Mouse (Mus musculus) MEL (cell line): ENCODE measurements at regions not wholly inside any gene's neighbourhood (a gene's known extent, or its start where the extent isn't known, plus 50 kb on each side); places are given as distances from the start of the nearest gene placed in this dataset.

Source experiments
- CTCF ChIP-seq, 3 experiments: IDR thresholded peaks in 2 of 3; conservative IDR thresholded peaks in 1 of 3; 2 replicates each; pipeline ENCODE4 v1.5.1; 2011 to 2012; ENCODE audit warnings: low read length in 3 of 3, low read depth in 2 of 3, mild to moderate bottlenecking in 2 of 3, improper control_type of control experiment in 1 of 3, inconsistent platforms in 1 of 3, mixed read lengths in 1 of 3, moderate library complexity in 1 of 3; ENCODE audit not compliant: control insufficient read depth in 1 of 3, insufficient read depth in 1 of 3, poor library complexity in 1 of 3, severe bottlenecking in 1 of 3
- E2F4 ChIP-seq: IDR thresholded peaks from 2 replicates; pipeline ENCODE4 v1.6.1; 2011; ENCODE audit warnings: low read depth, low read length, improper control_type of control experiment, borderline replicate concordance
- GATA1 ChIP-seq: IDR thresholded peaks from 2 replicates; pipeline ENCODE4 v1.6.1; 2011; ENCODE audit warnings: low read depth, low read length, improper control_type of control experiment
- KAT2A ChIP-seq: conservative IDR thresholded peaks from 2 replicates; pipeline ENCODE4 v1.6.1; 2012; ENCODE audit warnings: low read depth, low read length, improper control_type of control experiment, inconsistent platforms
- MAX ChIP-seq: IDR thresholded peaks from 2 replicates; pipeline ENCODE4 v1.6.1; 2011; ENCODE audit warnings: low read length, improper control_type of control experiment
- MEF2A ChIP-seq: IDR thresholded peaks from 2 replicates; pipeline ENCODE4 v1.6.1; 2014; ENCODE audit warnings: low read depth, mild to moderate bottlenecking, inconsistent platforms, low read length, improper control_type of control experiment; ENCODE audit not compliant: poor library complexity, insufficient replicate concordance, severe bottlenecking; ENCODE audit errors: extremely low read depth
- MXI1 ChIP-seq: IDR thresholded peaks from 2 replicates; pipeline ENCODE4 v1.6.1; 2011; ENCODE audit warnings: mild to moderate bottlenecking, low read depth, low read length, improper control_type of control experiment
- POLR2AphosphoS2 ChIP-seq: IDR thresholded peaks from 2 replicates; pipeline ENCODE4 v1.6.1; 2011; ENCODE audit warnings: low read length, improper control_type of control experiment
- SMC3 ChIP-seq: IDR thresholded peaks from 2 replicates; pipeline ENCODE4 v1.6.1; 2011; ENCODE audit warnings: low read depth, low read length, improper control_type of control experiment
- UBTF ChIP-seq: IDR thresholded peaks from 2 replicates; pipeline ENCODE4 v1.6.1; 2012; ENCODE audit warnings: low read depth, mild to moderate bottlenecking, inconsistent platforms, low read length, improper control_type of control experiment, moderate library complexity, borderline replicate concordance; ENCODE audit not compliant: insufficient read depth
- ZKSCAN1 ChIP-seq: IDR thresholded peaks from 2 replicates; pipeline ENCODE4 v1.6.1; 2012; ENCODE audit warnings: low read depth, mild to moderate bottlenecking, inconsistent platforms, low read length, improper control_type of control experiment, moderate library complexity

GRCm38 (mm10) chr2:174917975-174918374, 92.1 kb upstream of the Gm14444 start:
- TF ChIP-seq MAX (no peak), UBTF (no peak), CTCF (IDR thresholded peaks at IDR 0.05 in 2 of 3, conservative IDR thresholded peaks at IDR 0.05 in 1 of 3; ENCODE audit: control insufficient read depth in 1 of 3, insufficient read depth in 1 of 3, low read depth in 2 of 3, low read length in 3 of 3, poor library complexity in 1 of 3, severe bottlenecking in 1 of 3) (no peak), MXI1 (no peak), GATA1 (no peak), ZKSCAN1 (no peak), E2F4 (no peak), MEF2A (no peak), POLR2AphosphoS2 (no peak), KAT2A (no peak), SMC3 (no peak)
